Mouse (Mus musculus): Measurements from ENCODE around the gene 2010111I01Rik. TPM values are rescaled to one million over a fixed set of nuclear protein-coding genes. Genes with fewer than 3 reads are reported as not detected.
"Not testable (repeated sequence)": the region's sequence is repeated elsewhere in the genome, so short reads cannot be mapped to it uniquely, and the experiment has no call there.

Gene 2010111I01Rik
- polyA plus RNA-seq, 1 experiment from 2014 or later: 93.5 TPM

DNA sequence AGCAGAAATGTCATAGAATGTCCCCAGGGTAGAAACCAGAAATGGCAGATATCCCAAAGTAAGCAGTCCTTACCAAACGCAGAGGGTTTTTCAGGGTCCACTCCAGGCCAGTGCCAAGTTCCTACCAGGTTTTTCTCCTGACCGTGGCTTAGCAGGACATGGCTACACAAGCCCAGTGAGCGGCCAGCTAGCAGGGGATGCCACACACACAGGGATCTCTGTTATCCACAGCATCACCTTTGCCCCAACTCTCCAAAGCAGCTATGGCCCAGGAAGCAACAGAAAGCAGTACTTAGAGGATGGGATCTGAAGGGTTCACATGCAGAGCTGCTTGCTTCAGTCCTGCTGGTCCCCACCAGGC, 340.1 kb downstream of the 2010111I01Rik start:
- Histone ChIP-seq H3K4me3 (replicated peaks) (no peak overlapping the region), H3K27me3 (replicated peaks) (no peaks in the 10 kb centered on the region), H3K27ac (peak overlapping the region; percentile 44), H3K9me3 (no peaks in the 10 kb centered on the region), H3K4me1 (replicated peaks) (peaks cover 30% of the 10 kb centered on the region), H3K9ac (no peak overlapping the region), H3K4me2 (replicated peaks) (no peak overlapping the region), H3K36me3 (peaks cover 18% of the 10 kb centered on the region)
- 58% methylated on average over 3 of the region's 3 CpGs for WGBS
- ATAC-seq: no peak

DNA sequence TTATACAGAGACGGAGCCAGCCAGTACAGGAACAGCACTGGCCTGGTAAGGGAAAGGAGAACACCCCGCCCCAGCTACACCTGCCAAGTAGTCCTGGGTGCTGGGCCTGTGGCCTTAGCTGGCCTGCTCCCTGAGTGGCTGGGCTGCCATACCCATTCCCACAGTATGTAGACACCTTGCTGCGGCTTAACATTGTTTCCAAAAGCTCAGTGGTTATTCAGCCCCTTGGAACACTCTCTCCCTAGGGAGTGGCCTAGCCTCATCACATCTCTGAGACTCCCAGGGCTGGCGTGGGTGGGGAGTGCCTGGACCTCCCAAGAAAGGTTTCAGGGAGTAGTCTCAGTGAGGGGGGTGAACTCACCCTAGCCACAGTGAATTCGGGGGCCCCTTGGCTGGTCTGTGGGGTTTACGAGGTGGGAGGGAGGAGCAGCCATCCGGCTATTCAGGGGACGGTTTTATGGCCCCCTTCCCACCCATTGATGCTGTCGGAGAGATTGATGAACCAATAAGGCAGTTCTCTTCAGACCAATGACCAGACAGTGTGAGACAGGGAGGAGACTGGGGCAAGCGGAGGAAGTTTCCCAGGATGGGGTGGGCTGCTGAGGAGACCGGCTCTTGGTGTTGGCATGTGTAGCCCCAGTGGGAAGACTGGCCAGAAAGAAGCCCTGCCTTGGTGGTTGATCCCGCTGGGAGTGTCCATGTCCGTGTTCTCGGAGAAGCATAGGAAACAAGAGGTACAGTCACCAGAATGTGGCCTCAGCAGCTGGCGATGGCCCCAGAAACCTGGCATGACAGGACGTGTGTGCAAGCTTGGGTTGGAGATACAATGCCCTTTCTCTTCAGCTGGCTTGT, 340.7 kb downstream of the 2010111I01Rik start:
- peak; percentile 26 for ATAC-seq
- no peak overlapping the region for H3K9ac ChIP-seq

DNA sequence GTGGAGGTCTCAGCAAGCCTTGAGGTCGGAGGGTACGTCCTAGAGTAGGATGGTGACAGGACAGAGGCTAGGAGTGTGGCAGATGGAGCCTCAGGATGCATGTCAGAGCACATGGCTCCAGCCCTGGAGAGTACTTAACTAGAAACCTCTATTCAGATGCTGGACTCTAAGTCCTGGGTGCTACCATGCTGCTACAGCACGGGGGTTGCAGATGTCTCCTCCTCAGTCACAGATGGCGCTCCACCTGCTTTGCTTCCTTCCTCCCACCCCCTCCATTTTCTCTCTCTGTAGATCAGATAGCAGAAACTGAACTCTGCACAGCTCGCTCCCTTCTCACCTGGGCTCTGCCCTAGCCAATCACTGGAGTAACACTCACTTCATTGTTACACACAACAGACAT, 342.1 kb downstream of the 2010111I01Rik start:
- Histone ChIP-seq H3K4me3 (replicated peaks) (no peak overlapping the region), H3K9me3 (no peaks in the 10 kb centered on the region), H3K4me2 (replicated peaks) (no peak overlapping the region), H3K9ac (no peak overlapping the region), H3K27me3 (replicated peaks) (no peaks in the 10 kb centered on the region), H3K27ac (no peak overlapping the region), H3K36me3 (peaks cover 13% of the 10 kb centered on the region), H3K4me1 (replicated peaks) (peaks cover 18% of the 10 kb centered on the region)
- 76% methylated on average over 5 of the region's 5 CpGs for WGBS
- no peak for ATAC-seq

More for the DNA sequence above, 340.7 kb downstream of the 2010111I01Rik start:
- Histone ChIP-seq H3K27ac (peak overlapping the region; percentile 44), H3K9me3 (no peaks in the 10 kb centered on the region), H3K27me3 (replicated peaks) (no peaks in the 10 kb centered on the region), H3K4me2 (replicated peaks) (no peak overlapping the region), H3K4me3 (replicated peaks) (no peak overlapping the region), H3K4me1 (replicated peaks) (peaks cover 24% of the 10 kb centered on the region), H3K36me3 (peaks cover 18% of the 10 kb centered on the region)
- WGBS: 44% methylated on average over 16 of the region's 16 CpGs

DNA sequence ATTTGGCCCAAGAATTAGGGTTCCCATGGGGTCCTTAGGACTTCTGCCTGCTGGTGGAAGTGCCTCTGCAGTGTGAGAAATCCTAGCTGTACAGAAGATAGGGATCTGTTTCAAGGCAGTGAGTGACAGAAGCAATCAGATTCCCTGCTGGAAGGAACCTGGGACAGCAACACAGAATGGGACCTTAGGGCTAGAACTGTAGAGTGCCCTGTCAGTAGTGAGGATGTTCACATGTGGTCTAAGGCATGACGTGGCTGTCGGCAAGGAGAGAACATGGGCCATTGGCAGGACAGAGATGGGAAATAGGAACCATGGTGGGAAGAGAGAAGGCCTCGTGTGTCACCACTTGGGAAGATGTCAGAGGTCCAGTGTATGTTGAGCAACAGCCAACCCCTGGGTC, 344.9 kb downstream of the 2010111I01Rik start:
- no peaks in the 10 kb centered on the region for H3K27me3 ChIP-seq (replicated peaks)
- no peak for ATAC-seq
- peaks cover 10% of the 10 kb centered on the region for H3K4me1 ChIP-seq (replicated peaks)
- WGBS: 79% methylated on average over 3 of the region's 3 CpGs
- no peaks in the 10 kb centered on the region for H3K9me3 ChIP-seq
- no peak overlapping the region for H3K4me3 ChIP-seq (replicated peaks)
- H3K9ac ChIP-seq: no peak overlapping the region
- H3K4me2 ChIP-seq (replicated peaks): no peak overlapping the region
- no peak overlapping the region for H3K27ac ChIP-seq
- no peaks in the 10 kb centered on the region for H3K36me3 ChIP-seq

DNA sequence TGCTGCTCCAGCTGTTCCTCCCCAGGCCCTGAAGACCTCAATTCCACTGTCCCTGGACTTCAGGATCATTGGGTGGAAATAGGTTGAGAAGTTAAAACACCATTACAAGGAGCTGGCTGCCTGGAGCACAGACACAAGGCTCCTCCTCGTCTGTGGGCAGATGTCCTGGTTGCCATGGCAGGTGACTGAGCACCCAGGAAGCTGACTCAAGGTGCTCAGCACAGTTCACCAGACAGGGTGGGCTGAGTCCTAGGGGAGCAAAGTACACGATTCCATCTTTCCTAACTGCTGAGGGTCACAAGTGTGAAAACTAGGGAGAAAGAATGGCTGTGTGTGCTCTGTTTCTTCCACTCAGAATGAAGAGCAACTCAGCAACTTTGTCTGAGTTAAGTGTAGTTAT, 346.5 kb downstream of the 2010111I01Rik start:
- Histone ChIP-seq H3K9me3 (no peaks in the 10 kb centered on the region), H3K4me1 (replicated peaks) (no peaks in the 10 kb centered on the region), H3K36me3 (no peaks in the 10 kb centered on the region), H3K4me2 (replicated peaks) (no peak overlapping the region), H3K9ac (no peak overlapping the region), H3K27ac (no peak overlapping the region), H3K27me3 (replicated peaks) (no peaks in the 10 kb centered on the region), H3K4me3 (replicated peaks) (no peak overlapping the region)
- 65% methylated on average over 2 of the region's 2 CpGs for WGBS
- ATAC-seq: no peak

DNA sequence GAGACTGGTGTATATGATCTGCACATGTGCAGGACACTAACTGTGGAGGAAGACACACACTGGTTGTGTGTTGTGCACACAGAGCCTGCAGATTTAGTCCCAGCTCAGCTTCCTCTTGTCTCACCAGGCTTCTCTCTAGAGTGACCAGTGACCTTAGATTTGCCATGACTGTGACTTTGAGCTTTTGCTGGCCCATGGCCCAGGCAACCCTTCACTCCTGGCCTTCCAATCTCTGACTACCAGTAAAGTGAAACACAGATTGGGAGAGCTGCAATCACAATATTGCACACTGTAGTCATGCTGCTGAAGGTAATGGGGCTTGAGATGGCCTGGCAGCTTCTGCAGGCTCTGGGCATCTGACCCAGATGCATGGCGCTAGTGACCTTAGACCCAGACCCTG, 348.6 kb downstream of the 2010111I01Rik start:
- WGBS: 91% methylated on average over 1 of the region's 1 CpGs
- no peak overlapping the region for H3K4me3 ChIP-seq (replicated peaks)
- ATAC-seq: no peak
- H3K9me3 ChIP-seq: no peaks in the 10 kb centered on the region
- H3K27me3 ChIP-seq (replicated peaks): no peaks in the 10 kb centered on the region
- H3K9ac ChIP-seq: no peak overlapping the region
- H3K4me2 ChIP-seq (replicated peaks): no peak overlapping the region
- H3K36me3 ChIP-seq: no peaks in the 10 kb centered on the region
- H3K27ac ChIP-seq: no peak overlapping the region
- no peaks in the 10 kb centered on the region for H3K4me1 ChIP-seq (replicated peaks)

DNA sequence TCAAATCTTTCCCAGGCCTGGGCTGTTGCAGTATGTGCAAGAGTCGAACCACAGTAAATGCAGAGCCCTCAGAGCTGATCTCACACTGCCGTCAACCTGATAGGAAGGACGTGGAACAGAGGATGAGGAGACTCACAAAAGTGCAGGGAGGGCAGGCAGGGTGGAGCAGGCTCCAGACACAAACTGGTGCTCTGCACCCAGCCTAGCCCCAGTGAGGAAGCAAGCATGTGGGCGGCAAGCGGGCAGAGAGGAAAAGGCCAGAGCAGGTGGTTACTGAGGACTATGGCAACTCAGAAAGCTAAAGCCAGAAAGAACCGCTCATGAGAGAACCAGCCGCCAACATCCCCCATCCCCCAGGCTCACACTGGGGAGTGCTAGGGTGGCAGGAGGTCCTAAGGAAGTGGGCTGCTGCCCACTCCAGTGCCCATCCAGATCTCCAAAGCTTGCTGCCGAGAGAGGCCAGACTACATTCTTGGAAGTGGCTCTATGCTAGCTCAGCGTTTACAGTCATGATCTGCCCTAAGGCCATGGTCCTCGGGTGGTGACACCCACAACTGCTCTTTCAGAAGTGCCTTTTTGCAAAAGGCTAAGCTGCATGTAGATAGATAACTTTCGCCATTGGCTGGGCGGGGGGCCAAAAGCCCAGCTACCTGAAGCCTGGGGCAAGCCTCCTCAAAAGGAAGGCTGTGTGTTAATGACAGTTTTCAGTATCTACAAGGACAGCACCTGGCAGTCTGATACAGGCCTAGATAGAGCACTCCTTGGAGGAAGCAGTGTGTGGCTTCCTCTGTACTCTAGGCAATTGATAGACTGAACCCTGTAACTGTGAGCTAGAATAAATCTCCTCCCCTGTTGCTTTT, 349.3 kb downstream of the 2010111I01Rik start:
- no peak for ATAC-seq
- Histone ChIP-seq H3K27me3 (replicated peaks) (no peaks in the 10 kb centered on the region), H3K9ac (no peak overlapping the region), H3K4me1 (replicated peaks) (no peaks in the 10 kb centered on the region), H3K4me3 (replicated peaks) (no peak overlapping the region), H3K9me3 (no peaks in the 10 kb centered on the region), H3K27ac (no peak overlapping the region), H3K36me3 (no peaks in the 10 kb centered on the region), H3K4me2 (replicated peaks) (no peak overlapping the region)
- 83% methylated on average over 12 of the region's 12 CpGs for WGBS

DNA sequence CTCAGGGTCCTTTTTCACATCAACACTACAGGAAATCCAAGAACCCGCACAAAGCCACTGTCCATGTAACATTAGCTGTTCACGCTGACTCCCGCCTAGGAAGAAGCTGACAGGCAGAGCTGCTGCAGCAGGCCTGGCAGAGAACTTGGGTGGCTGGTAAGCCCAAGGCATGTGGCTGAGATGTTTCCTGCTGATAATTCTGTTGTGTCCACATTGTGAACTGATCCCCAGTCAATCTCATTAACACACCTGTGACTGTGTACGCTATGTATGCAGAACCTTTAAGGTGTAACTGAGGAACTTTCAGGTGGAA, 349.9 kb downstream of the 2010111I01Rik start:
- H3K27ac ChIP-seq: no peak overlapping the region
- 66% methylated on average over 4 of the region's 4 CpGs for WGBS
- H3K27me3 ChIP-seq (replicated peaks): no peaks in the 10 kb centered on the region
- no peak overlapping the region for H3K9ac ChIP-seq
- no peak overlapping the region for H3K4me3 ChIP-seq (replicated peaks)
- H3K36me3 ChIP-seq: no peaks in the 10 kb centered on the region
- ATAC-seq: no peak
- no peaks in the 10 kb centered on the region for H3K4me1 ChIP-seq (replicated peaks)
- H3K4me2 ChIP-seq (replicated peaks): no peak overlapping the region
- H3K9me3 ChIP-seq: no peaks in the 10 kb centered on the region

DNA sequence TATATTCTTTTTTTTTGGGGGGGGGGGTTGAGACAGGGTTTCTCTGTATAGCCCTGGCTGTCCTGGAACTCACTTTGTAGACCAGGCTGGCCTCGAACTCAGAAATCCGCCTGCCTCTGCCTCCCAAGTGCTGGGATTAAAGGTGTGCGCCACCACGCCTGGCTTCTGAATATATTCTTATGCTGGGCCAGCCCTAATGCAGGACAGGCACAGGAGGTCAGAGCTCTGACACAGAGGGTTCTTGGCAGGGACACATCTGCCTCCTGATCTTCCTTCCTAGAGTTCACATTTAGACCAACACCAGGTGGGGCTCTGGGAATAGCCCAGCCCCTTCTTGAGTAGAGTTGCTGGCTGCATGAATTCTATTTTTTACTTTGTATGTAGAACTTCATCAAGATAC, 350.4 kb downstream of the 2010111I01Rik start:
- H3K4me3 ChIP-seq (replicated peaks); H3K4me2 ChIP-seq (replicated peaks); H3K4me1 ChIP-seq (replicated peaks); H3K36me3 ChIP-seq; H3K9ac ChIP-seq; H3K27ac ChIP-seq; ATAC-seq; H3K27me3 ChIP-seq (replicated peaks); H3K9me3 ChIP-seq: not testable (repeated sequence)
- 95% methylated on average over 4 of the region's 4 CpGs for WGBS

DNA sequence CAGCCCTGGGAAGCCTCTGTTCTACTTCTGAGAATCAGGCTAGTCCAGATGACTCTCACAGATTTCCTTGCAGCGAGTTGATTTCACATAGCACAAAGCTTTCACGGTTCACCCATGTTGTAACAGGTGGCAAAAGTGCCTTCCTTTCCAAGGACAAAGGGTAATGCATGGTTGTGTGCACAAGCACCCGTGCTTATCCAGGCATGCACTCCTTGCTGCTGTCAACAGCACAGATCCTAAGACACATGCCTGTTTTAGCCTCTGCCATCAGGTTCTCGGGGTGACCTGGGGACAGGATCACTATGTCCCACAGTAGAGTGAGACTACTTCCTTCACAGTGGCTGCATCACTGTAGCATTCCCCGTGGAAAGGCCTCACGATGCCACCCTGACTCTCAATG, 351.1 kb downstream of the 2010111I01Rik start:
- Histone ChIP-seq H3K27ac (no peak overlapping the region), H3K9me3 (no peaks in the 10 kb centered on the region), H3K4me1 (replicated peaks) (no peaks in the 10 kb centered on the region), H3K27me3 (replicated peaks) (no peaks in the 10 kb centered on the region), H3K36me3 (no peaks in the 10 kb centered on the region), H3K9ac (no peak overlapping the region), H3K4me3 (replicated peaks) (no peak overlapping the region), H3K4me2 (replicated peaks) (no peak overlapping the region)
- 84% methylated on average over 6 of the region's 6 CpGs for WGBS
- no peak for ATAC-seq

DNA sequence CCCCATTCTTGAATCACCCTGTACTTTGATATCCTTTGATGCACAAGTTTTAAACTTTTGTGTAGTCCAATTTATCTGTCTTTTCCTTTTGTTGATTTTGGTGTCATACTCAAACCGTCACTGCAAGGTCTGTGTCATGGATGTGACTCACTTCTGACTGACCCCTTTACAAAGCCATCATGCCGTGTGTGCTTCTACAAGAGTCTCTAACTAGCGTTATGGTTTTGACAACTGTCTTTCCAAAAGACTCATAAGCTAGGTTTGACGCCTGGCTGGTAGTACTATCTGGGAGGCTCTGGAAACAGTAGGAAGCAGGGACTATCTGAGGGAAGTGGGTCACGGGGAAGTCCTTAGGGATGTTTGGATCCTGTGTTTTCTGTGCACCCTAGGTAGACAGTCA, 351.7 kb downstream of the 2010111I01Rik start:
- Histone ChIP-seq H3K9me3 (no peaks in the 10 kb centered on the region), H3K4me3 (replicated peaks) (no peak overlapping the region), H3K27ac (no peak overlapping the region), H3K9ac (no peak overlapping the region), H3K4me1 (replicated peaks) (no peaks in the 10 kb centered on the region), H3K4me2 (replicated peaks) (no peak overlapping the region), H3K36me3 (no peaks in the 10 kb centered on the region), H3K27me3 (replicated peaks) (no peaks in the 10 kb centered on the region)
- no peak for ATAC-seq
- WGBS: 90% methylated on average over 5 of the region's 5 CpGs

DNA sequence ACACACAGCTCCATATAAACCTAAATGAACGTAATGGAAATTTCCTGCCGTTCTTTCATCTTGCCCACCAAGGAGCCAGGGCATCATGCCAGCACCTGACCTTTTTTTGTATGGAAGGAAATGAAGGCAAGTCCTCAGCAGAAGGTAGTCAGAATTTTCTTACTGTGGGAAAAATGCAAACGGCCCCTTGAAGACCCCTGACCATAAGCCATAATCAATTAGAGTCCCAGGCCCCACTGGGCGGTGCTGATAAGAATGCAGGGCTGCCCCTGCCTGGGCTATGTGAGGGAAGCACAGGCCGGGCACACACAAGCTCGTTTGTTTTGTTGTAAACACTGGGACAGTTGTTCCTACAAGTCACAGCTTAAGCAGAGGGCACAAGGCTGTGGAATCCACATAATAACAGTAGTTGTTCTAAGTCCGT, 353.0 kb downstream of the 2010111I01Rik start:
- Histone ChIP-seq H3K36me3 (no peaks in the 10 kb centered on the region), H3K4me3 (replicated peaks) (no peak overlapping the region), H3K27me3 (replicated peaks) (no peaks in the 10 kb centered on the region), H3K4me2 (replicated peaks) (no peak overlapping the region), H3K9me3 (no peaks in the 10 kb centered on the region), H3K9ac (no peak overlapping the region), H3K27ac (no peak overlapping the region), H3K4me1 (replicated peaks) (no peaks in the 10 kb centered on the region)
- no peak for ATAC-seq
- 54% methylated on average over 7 of the region's 7 CpGs for WGBS
